Mouse (Mus musculus): ENCODE measurements around the gene Crybb3. TPM values are rescaled to one million over a fixed set of nuclear protein-coding genes. Genes with fewer than 3 reads are reported as not detected.
"Not testable (repeated sequence)": the region's sequence is repeated elsewhere in the genome, so short reads cannot be mapped to it uniquely, and the experiment has no call there.

Gene Crybb3
- polyA plus RNA-seq, 1 experiment: 2.3 TPM

- TF ChIP-seq CTCF (IDR thresholded peaks at IDR 0.05; ENCODE audit: borderline replicate concordance, extremely low read depth, insufficient read depth, insufficient read length): no peak
- TF ChIP-seq POLR2A (IDR thresholded peaks at IDR 0.05; ENCODE audit: borderline replicate concordance, extremely low read depth, insufficient read depth, insufficient read length, poor library complexity, severe bottlenecking): no peak
- no peak for DNase-seq (ENCODE audit: low read depth)
Measured at GRCm38 (mm10) chr5:113115896-113116295, 34.5 kb upstream of the Crybb3 start.

GRCm38 (mm10) chr5:113114264-113115225 is 33.2 kb upstream of the Crybb3 start:
- DNase-seq (ENCODE audit: low read depth): no peak
- TF ChIP-seq CTCF (IDR thresholded peaks at IDR 0.05; ENCODE audit: borderline replicate concordance, extremely low read depth, insufficient read depth, insufficient read length): no peak
- TF ChIP-seq POLR2A (IDR thresholded peaks at IDR 0.05; ENCODE audit: borderline replicate concordance, extremely low read depth, insufficient read depth, insufficient read length, poor library complexity, severe bottlenecking): no peak

GRCm38 (mm10) chr5:113113120-113113519 is 31.7 kb upstream of the Crybb3 start:
- TF ChIP-seq CTCF (IDR thresholded peaks at IDR 0.05; ENCODE audit: borderline replicate concordance, extremely low read depth, insufficient read depth, insufficient read length) (no peak), POLR2A (IDR thresholded peaks at IDR 0.05; ENCODE audit: borderline replicate concordance, extremely low read depth, insufficient read depth, insufficient read length, poor library complexity, severe bottlenecking) (no peak)
- DNase-seq (ENCODE audit: low read depth): no peak

- DNase-seq (ENCODE audit: low read depth): no peak
- TF ChIP-seq POLR2A (IDR thresholded peaks at IDR 0.05; ENCODE audit: borderline replicate concordance, extremely low read depth, insufficient read depth, insufficient read length, poor library complexity, severe bottlenecking) (no peak), CTCF (IDR thresholded peaks at IDR 0.05; ENCODE audit: borderline replicate concordance, extremely low read depth, insufficient read depth, insufficient read length) (no peak)
Measured at GRCm38 (mm10) chr5:113111336-113111735, 30.0 kb upstream of the Crybb3 start.

- no peak for DNase-seq (ENCODE audit: low read depth)
- no peak for TF ChIP-seq POLR2A (IDR thresholded peaks at IDR 0.05; ENCODE audit: borderline replicate concordance, extremely low read depth, insufficient read depth, insufficient read length, poor library complexity, severe bottlenecking)
- TF ChIP-seq CTCF (IDR thresholded peaks at IDR 0.05; ENCODE audit: borderline replicate concordance, extremely low read depth, insufficient read depth, insufficient read length): no peak
Measured at GRCm38 (mm10) chr5:113110929-113111328, 29.5 kb upstream of the Crybb3 start.

GRCm38 (mm10) chr5:113109651-113110050 is 28.3 kb upstream of the Crybb3 start:
- not testable (repeated sequence) for DNase-seq (ENCODE audit: low read depth)
- TF ChIP-seq CTCF (IDR thresholded peaks at IDR 0.05; ENCODE audit: borderline replicate concordance, extremely low read depth, insufficient read depth, insufficient read length): peak; percentile 12; the same call in 1 of the 2 replicates

- no peak for DNase-seq (ENCODE audit: low read depth)
- TF ChIP-seq CTCF (IDR thresholded peaks at IDR 0.05; ENCODE audit: borderline replicate concordance, extremely low read depth, insufficient read depth, insufficient read length) (no peak), POLR2A (IDR thresholded peaks at IDR 0.05; ENCODE audit: borderline replicate concordance, extremely low read depth, insufficient read depth, insufficient read length, poor library complexity, severe bottlenecking) (no peak)
Measured at GRCm38 (mm10) chr5:113108165-113108764, 26.9 kb upstream of the Crybb3 start.

GRCm38 (mm10) chr5:113107709-113108108 is 26.3 kb upstream of the Crybb3 start:
- peak; percentile 55 for DNase-seq (ENCODE audit: low read depth)
- no peak for TF ChIP-seq POLR2A (IDR thresholded peaks at IDR 0.05; ENCODE audit: borderline replicate concordance, extremely low read depth, insufficient read depth, insufficient read length, poor library complexity, severe bottlenecking)
- TF ChIP-seq CTCF (IDR thresholded peaks at IDR 0.05; ENCODE audit: borderline replicate concordance, extremely low read depth, insufficient read depth, insufficient read length): no peak

- no peak for TF ChIP-seq POLR2A (IDR thresholded peaks at IDR 0.05; ENCODE audit: borderline replicate concordance, extremely low read depth, insufficient read depth, insufficient read length, poor library complexity, severe bottlenecking)
- no peak for TF ChIP-seq CTCF (IDR thresholded peaks at IDR 0.05; ENCODE audit: borderline replicate concordance, extremely low read depth, insufficient read depth, insufficient read length)
- no peak for DNase-seq (ENCODE audit: low read depth)
Measured at GRCm38 (mm10) chr5:113106594-113106993, 25.2 kb upstream of the Crybb3 start.

GRCm38 (mm10) chr5:113105481-113105880 is 24.1 kb upstream of the Crybb3 start:
- no peak for TF ChIP-seq CTCF (IDR thresholded peaks at IDR 0.05; ENCODE audit: borderline replicate concordance, extremely low read depth, insufficient read depth, insufficient read length)
- TF ChIP-seq POLR2A (IDR thresholded peaks at IDR 0.05; ENCODE audit: borderline replicate concordance, extremely low read depth, insufficient read depth, insufficient read length, poor library complexity, severe bottlenecking): no peak
- DNase-seq (ENCODE audit: low read depth): no peak

- TF ChIP-seq POLR2A (IDR thresholded peaks at IDR 0.05; ENCODE audit: borderline replicate concordance, extremely low read depth, insufficient read depth, insufficient read length, poor library complexity, severe bottlenecking): no peak
- no peak for TF ChIP-seq CTCF (IDR thresholded peaks at IDR 0.05; ENCODE audit: borderline replicate concordance, extremely low read depth, insufficient read depth, insufficient read length)
- no peak for DNase-seq (ENCODE audit: low read depth)
Measured at GRCm38 (mm10) chr5:113105035-113105434, 23.7 kb upstream of the Crybb3 start.

Data from brain, embryonic 14.5 days (tissue).